Mouse (Mus musculus): Measurements from ENCODE around the gene Lyve1. TPM values are rescaled to one million over a fixed set of nuclear protein-coding genes. Genes with fewer than 3 reads are reported as not detected.

Lyve1 gene
- polyA plus RNA-seq, 1 experiment from 2014 or later = 1.2 TPM

DNA sequence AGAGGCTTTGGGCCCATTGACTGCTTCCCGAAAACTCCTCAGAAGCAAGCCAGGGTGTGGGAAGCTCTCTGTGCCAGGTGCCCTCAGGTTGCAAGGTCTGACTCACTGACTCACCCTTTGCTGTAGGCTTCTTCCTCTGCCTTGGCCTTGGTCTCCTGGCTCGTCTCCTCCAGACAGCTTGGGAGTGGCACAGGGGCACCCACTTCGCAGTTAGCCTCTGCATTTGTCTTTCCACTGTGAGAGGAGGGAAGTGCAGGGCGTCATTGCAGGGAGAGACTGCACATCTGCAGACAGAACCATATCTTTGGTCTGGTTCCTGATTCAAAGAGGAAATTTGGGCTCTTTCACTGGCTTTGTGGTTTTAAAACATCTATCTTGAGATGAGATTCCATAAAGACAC, 15.0 kb upstream of the Lyve1 start:
- no peaks in the 10 kb centered on the region for H3K4me1 ChIP-seq
- no peaks in the 10 kb centered on the region for H3K36me3 ChIP-seq
- H3K27me3 ChIP-seq = no peaks in the 10 kb centered on the region
- WGBS = 95% methylated on average over 4 of the region's 4 CpGs
- no peaks in the 10 kb centered on the region for H3K9me3 ChIP-seq
- no peak overlapping the region for H3K4me2 ChIP-seq (replicated peaks)
- no peak overlapping the region for H3K4me3 ChIP-seq
- no peak overlapping the region for H3K9ac ChIP-seq
- H3K27ac ChIP-seq = no peak overlapping the region
- no peak for ATAC-seq (ENCODE audit: insufficient number of reproducible peaks, insufficient read depth, low FRiP score, low TSS enrichment)

DNA sequence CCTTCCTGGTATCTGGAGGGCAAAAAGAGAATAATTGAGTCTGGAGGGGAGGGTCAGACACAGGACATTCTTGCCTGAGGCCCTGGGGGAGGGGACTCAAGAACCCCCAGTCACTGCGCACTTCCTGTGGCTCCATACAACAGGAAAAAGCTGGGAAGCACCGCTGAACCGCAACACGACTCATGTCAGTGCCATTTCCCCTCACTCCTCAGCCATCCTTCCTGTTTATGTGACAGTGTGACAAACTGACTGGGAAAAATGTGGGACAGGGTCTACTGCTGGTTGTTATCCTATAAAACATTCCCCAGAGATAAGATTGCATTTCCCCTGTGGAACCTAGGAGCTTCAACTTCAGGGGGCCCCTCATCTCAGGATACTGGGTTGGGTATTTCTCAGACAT, 13.9 kb upstream of the Lyve1 start:
- ATAC-seq (ENCODE audit: insufficient number of reproducible peaks, insufficient read depth, low FRiP score, low TSS enrichment) = no peak
- WGBS = 75% methylated on average over 4 of the region's 4 CpGs

DNA sequence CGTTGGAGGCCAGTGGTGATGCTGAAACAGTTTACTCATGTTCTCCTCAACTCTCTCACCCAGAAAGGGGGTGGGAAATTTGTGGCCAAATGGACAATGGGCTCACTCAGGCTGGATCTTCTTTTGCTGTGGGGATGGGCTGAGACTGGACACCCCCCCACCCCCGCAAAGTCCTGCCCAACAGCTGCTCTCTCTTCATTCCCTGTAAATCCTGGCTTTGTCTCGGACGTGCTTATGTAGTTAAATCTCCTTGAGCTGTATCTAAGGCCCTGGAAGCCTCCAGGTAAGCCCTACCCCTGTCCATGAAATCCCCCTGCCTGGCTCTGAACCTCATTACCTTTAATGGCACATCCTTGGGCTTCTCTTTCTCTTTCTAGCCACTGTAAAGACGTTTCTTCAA, 5.8 kb upstream of the Lyve1 start:
- no peak overlapping the region for H3K9ac ChIP-seq
- no peaks in the 10 kb centered on the region for H3K27me3 ChIP-seq
- H3K4me3 ChIP-seq = no peak overlapping the region
- no peak for ATAC-seq (ENCODE audit: insufficient number of reproducible peaks, insufficient read depth, low FRiP score, low TSS enrichment)
- WGBS = 66% methylated on average over 5 of the region's 5 CpGs
- no peaks in the 10 kb centered on the region for H3K9me3 ChIP-seq
- no peaks in the 10 kb centered on the region for H3K36me3 ChIP-seq
- peaks cover 4% of the 10 kb centered on the region; the same call in 1 of the 2 replicates for H3K4me1 ChIP-seq
- no peak overlapping the region for H3K4me2 ChIP-seq (replicated peaks)
- H3K27ac ChIP-seq = no peak overlapping the region

More for the DNA sequence above, 13.9 kb upstream of the Lyve1 start:
- no peaks in the 10 kb centered on the region for H3K27me3 ChIP-seq
- H3K27ac ChIP-seq = no peak overlapping the region
- no peaks in the 10 kb centered on the region for H3K9me3 ChIP-seq
- no peak overlapping the region for H3K9ac ChIP-seq
- no peak overlapping the region for H3K4me2 ChIP-seq (replicated peaks)
- no peak overlapping the region for H3K4me3 ChIP-seq
- H3K4me1 ChIP-seq = no peaks in the 10 kb centered on the region
- no peaks in the 10 kb centered on the region for H3K36me3 ChIP-seq

DNA sequence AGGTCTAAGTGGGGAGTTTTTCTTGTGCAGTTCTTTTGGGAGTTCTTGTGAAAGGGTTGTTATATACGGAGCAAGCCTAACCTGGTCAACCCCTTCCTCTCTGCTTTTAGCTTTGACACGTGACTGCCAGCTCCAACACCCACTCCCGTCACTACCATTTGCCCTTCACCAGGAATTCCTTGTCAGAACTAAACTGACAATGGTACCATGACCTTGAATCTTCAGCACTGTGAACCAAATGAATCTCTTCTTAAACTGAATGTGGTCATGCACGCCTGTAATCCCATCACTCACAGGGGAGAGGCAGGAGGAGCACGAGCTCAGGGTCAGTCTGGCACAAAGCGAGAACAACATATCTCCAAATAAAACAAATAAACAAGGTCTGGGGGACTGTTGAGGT, 4.1 kb upstream of the Lyve1 start:
- 84% methylated on average over 6 of the region's 6 CpGs for WGBS

DNA sequence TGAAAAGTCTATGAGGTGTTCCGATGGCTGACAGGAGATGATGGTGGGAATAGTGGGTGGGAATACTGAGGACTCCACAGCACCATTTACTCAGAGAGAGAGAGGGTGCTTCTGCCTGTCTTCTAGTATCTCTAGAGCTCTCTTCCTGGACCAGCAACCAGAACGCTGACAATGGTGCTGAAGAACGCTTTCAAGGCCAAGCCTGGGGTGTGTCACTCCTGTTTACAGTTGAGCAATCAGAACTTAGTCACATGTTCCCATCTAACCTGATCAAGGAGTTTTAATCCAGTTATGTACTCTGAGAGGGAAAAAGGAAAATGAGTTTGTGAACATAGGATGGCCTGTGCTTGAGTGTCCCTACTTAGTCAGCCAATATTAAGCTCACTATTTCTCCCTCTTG, 3.0 kb upstream of the Lyve1 start:
- Histone ChIP-seq H3K4me3 (no peak overlapping the region), H3K27ac (no peak overlapping the region), H3K36me3 (no peaks in the 10 kb centered on the region), H3K27me3 (no peaks in the 10 kb centered on the region), H3K4me1 (peaks cover 4% of the 10 kb centered on the region; the same call in 1 of the 2 replicates), H3K9me3 (no peaks in the 10 kb centered on the region), H3K4me2 (replicated peaks) (no peak overlapping the region), H3K9ac (no peak overlapping the region)
- no peak for ATAC-seq (ENCODE audit: insufficient number of reproducible peaks, insufficient read depth, low FRiP score, low TSS enrichment)
- WGBS = 90% methylated on average over 3 of the region's 3 CpGs

More for the DNA sequence above, 4.1 kb upstream of the Lyve1 start:
- no peak overlapping the region for H3K4me3 ChIP-seq
- H3K4me1 ChIP-seq = peaks cover 4% of the 10 kb centered on the region; the same call in 1 of the 2 replicates
- no peak overlapping the region for H3K27ac ChIP-seq
- no peak overlapping the region for H3K9ac ChIP-seq
- no peaks in the 10 kb centered on the region for H3K9me3 ChIP-seq
- no peak for ATAC-seq (ENCODE audit: insufficient number of reproducible peaks, insufficient read depth, low FRiP score, low TSS enrichment)
- H3K4me2 ChIP-seq (replicated peaks) = no peak overlapping the region
- no peaks in the 10 kb centered on the region for H3K27me3 ChIP-seq
- H3K36me3 ChIP-seq = no peaks in the 10 kb centered on the region

DNA sequence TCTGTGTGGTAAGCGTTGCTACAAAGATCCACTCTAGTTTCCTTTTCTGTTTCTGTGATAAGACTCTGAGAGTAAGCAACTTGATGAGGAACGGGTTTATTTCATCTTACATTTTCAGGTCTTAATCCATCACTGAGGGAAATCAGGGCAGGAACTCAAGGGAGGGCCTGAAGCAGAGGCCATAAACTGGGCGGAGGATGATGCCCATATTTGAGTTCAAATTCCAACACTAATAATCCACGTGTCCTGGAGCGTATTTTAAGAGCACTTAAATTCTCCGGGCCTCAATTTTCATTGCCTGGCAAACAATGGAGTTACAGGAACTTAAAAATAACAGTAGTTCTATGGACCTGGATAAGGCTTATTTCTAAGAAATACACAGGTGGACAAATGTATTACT, 2.5 kb upstream of the Lyve1 start:
- Histone ChIP-seq H3K4me3 (no peak overlapping the region), H3K4me1 (peaks cover 4% of the 10 kb centered on the region; the same call in 1 of the 2 replicates), H3K4me2 (replicated peaks) (no peak overlapping the region), H3K36me3 (no peaks in the 10 kb centered on the region), H3K27ac (no peak overlapping the region), H3K27me3 (no peaks in the 10 kb centered on the region), H3K9me3 (no peaks in the 10 kb centered on the region), H3K9ac (no peak overlapping the region)
- no peak for ATAC-seq (ENCODE audit: insufficient number of reproducible peaks, insufficient read depth, low FRiP score, low TSS enrichment)
- WGBS = 82% methylated on average over 6 of the region's 6 CpGs

DNA sequence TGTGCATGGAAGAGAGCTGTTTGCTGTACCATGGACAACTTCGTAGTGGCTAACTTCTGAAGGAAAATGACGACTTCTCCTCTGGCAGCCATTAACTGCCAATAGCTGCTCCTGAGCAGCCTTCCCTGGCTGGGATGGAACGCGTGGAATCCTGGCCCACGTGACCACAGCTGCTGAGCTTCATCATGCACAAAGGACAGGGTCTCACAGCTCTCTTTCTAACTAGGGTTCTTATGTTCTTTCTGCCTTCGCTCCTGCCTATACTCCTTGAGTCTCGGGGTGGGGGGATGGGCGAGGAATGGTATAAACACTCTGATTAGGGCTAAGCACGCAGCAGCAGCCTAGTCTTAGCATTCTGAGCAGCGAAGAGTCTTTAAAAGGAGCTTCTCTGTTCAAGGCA, 2.0 kb upstream of the Lyve1 start:
- Histone ChIP-seq H3K4me1 (peaks cover 4% of the 10 kb centered on the region; the same call in 1 of the 2 replicates), H3K36me3 (no peaks in the 10 kb centered on the region), H3K4me2 (replicated peaks) (0 out of 2 replicates have a peak overlapping the region, but pooled peaks have one; percentile 3), H3K27ac (no peak overlapping the region), H3K9me3 (no peaks in the 10 kb centered on the region), H3K9ac (no peak overlapping the region), H3K4me3 (no peak overlapping the region), H3K27me3 (no peaks in the 10 kb centered on the region)
- WGBS = 39% methylated on average over 10 of the region's 10 CpGs
- 0 out of 2 replicates have a peak, but pooled peaks have one; percentile 28 for ATAC-seq (ENCODE audit: insufficient number of reproducible peaks, insufficient read depth, low FRiP score, low TSS enrichment)

DNA sequence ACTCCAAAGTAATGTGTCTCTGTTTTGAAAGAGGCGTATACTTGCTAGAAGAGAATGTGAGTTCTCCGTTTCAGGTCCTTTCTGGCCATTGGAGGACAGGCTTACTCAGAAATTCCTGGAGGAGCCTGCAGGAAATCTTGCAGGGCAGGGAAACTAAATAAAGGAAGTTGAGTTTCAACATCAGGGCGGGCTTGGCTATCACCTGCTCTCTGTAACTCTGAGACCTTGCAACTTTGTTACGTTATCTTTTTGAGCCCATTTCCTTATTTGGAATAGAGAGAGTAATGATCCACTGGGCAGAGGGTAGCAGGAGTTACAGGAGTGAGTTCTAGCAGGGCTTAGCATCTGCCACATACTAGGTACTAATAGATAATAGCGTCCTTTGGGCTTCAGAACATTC, 2.9 kb downstream of the Lyve1 start:
- no peak for ATAC-seq (ENCODE audit: insufficient number of reproducible peaks, insufficient read depth, low FRiP score, low TSS enrichment)
- H3K4me2 ChIP-seq (replicated peaks) = no peak overlapping the region
- no peak overlapping the region for H3K9ac ChIP-seq
- H3K4me1 ChIP-seq = peaks cover 3% of the 10 kb centered on the region; the same call in 1 of the 2 replicates
- no peaks in the 10 kb centered on the region for H3K36me3 ChIP-seq
- H3K27me3 ChIP-seq = no peaks in the 10 kb centered on the region
- whole genome bisulfite sequencing = 61% methylated on average over 5 of the region's 5 CpGs
- H3K27ac ChIP-seq = no peak overlapping the region
- no peaks in the 10 kb centered on the region for H3K9me3 ChIP-seq
- no peak overlapping the region for H3K4me3 ChIP-seq

DNA sequence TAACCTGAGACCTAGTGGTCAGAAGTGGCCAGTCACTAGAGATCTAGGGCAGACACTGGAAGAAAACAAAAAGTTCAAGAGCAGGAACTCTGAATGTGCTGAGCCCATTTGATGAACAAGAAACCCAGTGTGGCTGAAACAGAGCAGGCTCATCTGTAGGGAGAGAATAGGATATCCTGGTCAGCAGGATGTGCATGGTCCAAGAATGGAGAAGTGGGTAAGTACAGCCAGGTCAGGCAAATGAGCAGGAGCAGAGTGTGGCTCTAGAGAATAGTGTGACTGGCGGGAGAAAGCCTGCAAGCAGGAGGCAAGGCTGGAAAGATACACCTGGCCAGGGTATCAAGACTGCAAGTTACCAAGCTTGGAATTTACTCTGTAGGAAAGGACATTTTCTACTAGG, 7.4 kb downstream of the Lyve1 start:
- no peaks in the 10 kb centered on the region for H3K9me3 ChIP-seq
- no peak overlapping the region for H3K27ac ChIP-seq
- no peaks in the 10 kb centered on the region for H3K36me3 ChIP-seq
- no peaks in the 10 kb centered on the region for H3K27me3 ChIP-seq
- H3K4me1 ChIP-seq = peaks cover 5% of the 10 kb centered on the region
- 79% methylated on average over 1 of the region's 1 CpGs for WGBS
- no peak overlapping the region for H3K4me2 ChIP-seq (replicated peaks)
- no peak overlapping the region for H3K4me3 ChIP-seq
- ATAC-seq (ENCODE audit: insufficient number of reproducible peaks, insufficient read depth, low FRiP score, low TSS enrichment) = no peak
- H3K9ac ChIP-seq = no peak overlapping the region

DNA sequence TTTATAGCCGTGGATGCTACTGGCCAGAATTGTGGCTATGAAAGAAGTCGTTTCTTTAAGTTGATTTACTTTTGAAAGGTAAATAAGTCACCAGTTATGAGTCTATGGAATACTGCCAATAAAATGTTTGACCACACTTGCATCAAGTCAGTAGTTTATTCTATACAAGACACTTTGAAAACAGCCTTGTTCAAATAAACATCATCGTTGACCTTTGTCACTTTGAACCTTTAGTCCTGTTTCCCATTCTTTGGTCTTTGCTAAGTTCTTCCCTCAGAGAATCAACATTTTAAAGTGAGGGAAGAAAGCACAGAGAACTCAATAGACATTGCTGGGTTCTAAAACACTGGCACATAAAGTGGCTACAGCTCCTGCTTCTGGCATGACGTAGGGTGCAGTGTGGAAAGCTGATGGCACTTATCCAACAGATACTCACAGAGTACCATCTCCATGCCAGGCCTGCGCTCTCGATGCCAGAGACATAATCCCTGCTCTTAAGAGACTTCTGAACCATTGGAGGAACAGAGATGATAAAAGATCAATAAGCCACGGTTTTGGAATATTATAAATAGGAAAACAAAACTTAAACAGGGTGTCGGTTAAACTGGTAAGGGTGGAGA, 8.0 kb downstream of the Lyve1 start:
- Histone ChIP-seq H3K27me3 (no peaks in the 10 kb centered on the region), H3K27ac (no peak overlapping the region), H3K9ac (no peak overlapping the region), H3K9me3 (no peaks in the 10 kb centered on the region), H3K4me3 (no peak overlapping the region), H3K36me3 (no peaks in the 10 kb centered on the region), H3K4me1 (peaks cover 5% of the 10 kb centered on the region), H3K4me2 (replicated peaks) (no peak overlapping the region)
- 77% methylated on average over 8 of the region's 8 CpGs for WGBS
- no peak for ATAC-seq (ENCODE audit: insufficient number of reproducible peaks, insufficient read depth, low FRiP score, low TSS enrichment)

DNA sequence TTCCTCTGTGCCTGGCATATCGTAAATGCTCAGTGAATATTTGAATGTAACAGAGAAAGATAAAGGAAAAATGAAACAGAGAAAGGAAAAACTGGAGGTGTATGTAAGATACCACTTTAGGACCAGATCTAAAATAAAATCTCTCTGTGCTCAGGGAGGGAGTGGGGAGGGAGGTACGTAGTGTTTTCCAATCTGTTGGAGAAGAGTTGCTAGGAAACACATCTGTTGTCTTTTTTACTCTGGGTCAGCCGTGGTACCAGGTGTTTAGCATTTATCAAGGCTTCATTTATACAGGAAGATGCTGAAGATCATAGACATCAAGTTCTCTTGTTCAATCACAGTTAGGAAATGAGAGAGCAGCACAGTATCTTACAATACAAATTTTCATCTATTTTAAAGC, 8.5 kb downstream of the Lyve1 start:
- no peak overlapping the region for H3K27ac ChIP-seq
- WGBS = 57% methylated on average over 3 of the region's 3 CpGs
- ATAC-seq (ENCODE audit: insufficient number of reproducible peaks, insufficient read depth, low FRiP score, low TSS enrichment) = no peak
- no peaks in the 10 kb centered on the region for H3K9me3 ChIP-seq
- peaks cover 5% of the 10 kb centered on the region for H3K4me1 ChIP-seq
- H3K4me3 ChIP-seq = no peak overlapping the region
- no peak overlapping the region for H3K4me2 ChIP-seq (replicated peaks)
- no peak overlapping the region for H3K9ac ChIP-seq
- H3K36me3 ChIP-seq = no peaks in the 10 kb centered on the region
- H3K27me3 ChIP-seq = no peaks in the 10 kb centered on the region

DNA sequence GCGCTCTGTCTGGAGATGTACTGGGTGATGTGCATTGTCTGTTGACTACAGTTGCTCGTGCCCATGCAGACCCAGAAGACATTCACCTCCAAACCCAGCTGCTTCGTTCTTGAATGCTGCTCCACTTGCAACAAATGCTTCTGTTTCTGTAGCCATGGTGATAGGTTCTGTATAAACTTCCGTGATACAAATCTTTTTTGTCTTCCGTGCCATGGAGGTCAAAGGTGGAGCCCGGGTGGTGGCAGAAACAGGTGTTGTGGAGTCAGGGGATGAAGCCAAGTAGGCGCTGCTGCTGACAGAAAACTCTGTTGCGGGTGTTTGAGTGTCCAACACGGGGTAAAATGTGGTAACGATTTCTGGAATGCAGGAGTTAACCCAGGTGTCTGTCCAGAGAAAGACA, 9.4 kb downstream of the Lyve1 start:
- H3K27ac ChIP-seq = no peak overlapping the region
- H3K4me2 ChIP-seq (replicated peaks) = no peak overlapping the region
- ATAC-seq (ENCODE audit: insufficient number of reproducible peaks, insufficient read depth, low FRiP score, low TSS enrichment) = no peak
- no peaks in the 10 kb centered on the region for H3K36me3 ChIP-seq
- no peaks in the 10 kb centered on the region for H3K27me3 ChIP-seq
- no peak overlapping the region for H3K4me3 ChIP-seq
- no peak overlapping the region for H3K9ac ChIP-seq
- WGBS = 62% methylated on average over 10 of the region's 10 CpGs
- H3K4me1 ChIP-seq = peaks cover 5% of the 10 kb centered on the region
- H3K9me3 ChIP-seq = no peaks in the 10 kb centered on the region

All from embryonic facial prominence, embryonic 12.5 days (tissue).